Mouse (Mus musculus) liver, postnatal 0 days (tissue): Measurements from ENCODE around the gene Gm45021. TPM values are rescaled to one million over a fixed set of nuclear protein-coding genes. Genes with fewer than 3 reads are reported as not detected.

Experiments used
- ATAC-seq: fragments of 200-750 bp; cut with Nextera tagmentation; 2 replicates; pipeline ENCODE4 v1.8.0; 2017; ENCODE audit warnings: mild to moderate bottlenecking, moderate library complexity
- DNase-seq: peaks from one replicate; pipeline ENCODE4 v3.0.0-alpha.2; 2016
- H3K27ac ChIP-seq: fragments of 300-500 bp; sonication (generic); 2 replicates; pipeline ENCODE4 v1.5.1; 2014; ENCODE audit warnings: antibody characterized with exemption, moderate library complexity, mild to moderate bottlenecking, low read depth
- H3K27me3 ChIP-seq: fragments of 300-500 bp; sonication (generic); 2 replicates; pipeline ENCODE4 v1.6.1; 2014; ENCODE audit warnings: low read length, control low read depth, mixed read lengths; ENCODE audit not compliant: insufficient read depth
- H3K36me3 ChIP-seq: fragments of 300-500 bp; sonication (generic); replicated peaks from 2 replicates; pipeline ENCODE4 v1.6.1; 2014; ENCODE audit warnings: mild to moderate bottlenecking, control low read depth, low read length, moderate library complexity, mixed read lengths; ENCODE audit not compliant: insufficient read depth
- H3K4me1 ChIP-seq: fragments of 300-500 bp; sonication (generic); 2 replicates; pipeline ENCODE4 v1.6.1; 2014; ENCODE audit warnings: antibody characterized with exemption, mild to moderate bottlenecking, control low read depth; ENCODE audit not compliant: insufficient read depth
- H3K4me2 ChIP-seq: fragments of 300-500 bp; sonication (generic); 2 replicates; pipeline ENCODE4 v1.6.1; 2014; ENCODE audit warnings: low read depth, mild to moderate bottlenecking, low read length, moderate library complexity, mixed read lengths
- H3K4me3 ChIP-seq: fragments of 300-500 bp; sonication (generic); 2 replicates; pipeline ENCODE4 v1.5.1; 2014; ENCODE audit warnings: low read depth, low read length
- H3K9ac ChIP-seq: fragments of 300-500 bp; sonication (generic); replicated peaks from 2 replicates; pipeline ENCODE4 v1.6.1; 2014; ENCODE audit warnings: mild to moderate bottlenecking, moderate library complexity
- H3K9me3 ChIP-seq: fragments of 300-500 bp; sonication (generic); 2 replicates; pipeline ENCODE4 v1.6.1; 2016; ENCODE audit warnings: mild to moderate bottlenecking, control low read depth, low read length, mixed read lengths
- CTCF ChIP-seq: sonication (generic); IDR thresholded peaks from 2 replicates; pipeline ENCODE4 v1.5.1; 2016; ENCODE audit warnings: antibody characterized with exemption, low read depth
- EP300 ChIP-seq: IDR thresholded peaks from 2 replicates; pipeline ENCODE4 v1.6.1; 2016; ENCODE audit warnings: antibody characterized with exemption, low read depth, mild to moderate bottlenecking
- WGBS: fragments of 180-500 bp; shearing (Covaris S2); extraction: QIAGEN DNeasy Blood & Tissue Kit; methylation state at CpG from one replicate; pipeline ENCODE4 v1.1.7; 2014; ENCODE audit not compliant: insufficient replicate concordance; 5-methylcytosine and 5-hydroxymethylcytosine counted together
- polyA plus RNA-seq: library from polyadenylated mRNA; unstranded; fragments of >200 nt; fragmentation: Nextera tagmentation; extraction: Ambion mirVana; gene quantifications from 2 replicates; pipeline ENCODE4 v1.2.1, GENCODE M21; 2015

Gm45021 gene
- polyA plus RNA-seq, 1 experiment from 2014 or later = not detected

GRCm38 (mm10) chr6:48629661-48630034 lies 40.2 kb downstream of the Gm45021 start:
- peak overlapping the region; percentile 21 for H3K4me3 ChIP-seq
- H3K27me3 ChIP-seq = peaks cover 20% of the 10 kb centered on the region
- no peaks in the 10 kb centered on the region for H3K36me3 ChIP-seq
- peak; percentile 12; the same call in 1 of the 2 replicates for ATAC-seq
- no peak for DNase-seq
- WGBS = 18% methylated on average over 13 of the region's 13 CpGs
- H3K4me1 ChIP-seq = peaks cover 16% of the 10 kb centered on the region
- no peak overlapping the region for H3K27ac ChIP-seq
- H3K9ac ChIP-seq = no peak overlapping the region
- TF ChIP-seq CTCF (no peak), EP300 (no peak)
- H3K4me2 ChIP-seq = peak overlapping the region; percentile 65
- no peaks in the 10 kb centered on the region for H3K9me3 ChIP-seq

GRCm38 (mm10) chr6:48630831-48631230 lies 41.4 kb downstream of the Gm45021 start:
- no peak for TF ChIP-seq EP300
- 75% methylated on average over 8 of the region's 8 CpGs for WGBS
- H3K27ac ChIP-seq = no peak overlapping the region
- peaks cover 16% of the 10 kb centered on the region for H3K4me1 ChIP-seq
- no peaks in the 10 kb centered on the region for H3K36me3 ChIP-seq
- H3K9ac ChIP-seq = no peak overlapping the region
- ATAC-seq (no peak), DNase-seq (no peak)
- H3K4me2 ChIP-seq = no peak overlapping the region
- H3K9me3 ChIP-seq = no peaks in the 10 kb centered on the region
- H3K4me3 ChIP-seq = no peak overlapping the region
- peaks cover 19% of the 10 kb centered on the region for H3K27me3 ChIP-seq

- H3K9me3 ChIP-seq = no peaks in the 10 kb centered on the region
- no peak overlapping the region for H3K9ac ChIP-seq
- DNase-seq (no peak), ATAC-seq (peak; percentile 23; the same call in 1 of the 2 replicates)
- TF ChIP-seq EP300 = no peak
- no peak for TF ChIP-seq CTCF
- H3K4me2 ChIP-seq = no peak overlapping the region
- no peak overlapping the region for H3K27ac ChIP-seq
- H3K36me3 ChIP-seq = no peaks in the 10 kb centered on the region
- H3K4me1 ChIP-seq = no peaks in the 10 kb centered on the region
- no peak overlapping the region for H3K4me3 ChIP-seq
- H3K27me3 ChIP-seq = 0 out of 2 replicates have a peak, but pooled peaks cover 3% of the 10 kb centered on the region
- WGBS = 48% methylated on average over 2 of the region's 2 CpGs
These were observed 45.7 kb downstream of the Gm45021 start for GRCm38 (mm10) chr6:48635105-48635504.

GRCm38 (mm10) chr6:48636515-48636914 lies 47.1 kb downstream of the Gm45021 start:
- H3K27me3 ChIP-seq = no peaks in the 10 kb centered on the region
- no peak for ATAC-seq
- peak; percentile 6 for DNase-seq
- WGBS = 76% methylated on average over 6 of the region's 6 CpGs
- TF ChIP-seq CTCF (no peak), EP300 (no peak)
- no peak overlapping the region for H3K27ac ChIP-seq
- H3K9ac ChIP-seq = no peak overlapping the region
- no peaks in the 10 kb centered on the region for H3K4me1 ChIP-seq
- no peaks in the 10 kb centered on the region for H3K36me3 ChIP-seq
- no peaks in the 10 kb centered on the region for H3K9me3 ChIP-seq
- H3K4me2 ChIP-seq = no peak overlapping the region
- H3K4me3 ChIP-seq = no peak overlapping the region

GRCm38 (mm10) chr6:48637811-48638500 lies 48.5 kb downstream of the Gm45021 start:
- peak; percentile 9 for DNase-seq
- Histone ChIP-seq H3K9ac (no peak overlapping the region), H3K27me3 (no peaks in the 10 kb centered on the region), H3K4me1 (no peaks in the 10 kb centered on the region), H3K36me3 (no peaks in the 10 kb centered on the region), H3K27ac (no peak overlapping the region), H3K4me2 (no peak overlapping the region), H3K9me3 (no peaks in the 10 kb centered on the region), H3K4me3 (no peak overlapping the region)
- TF ChIP-seq CTCF = no peak
- TF ChIP-seq EP300 = no peak
- WGBS = 65% methylated on average over 6 of the region's 6 CpGs
- ATAC-seq = no peak

- Histone ChIP-seq H3K36me3 (no peaks in the 10 kb centered on the region), H3K4me3 (no peak overlapping the region), H3K4me1 (no peaks in the 10 kb centered on the region), H3K9ac (no peak overlapping the region), H3K4me2 (no peak overlapping the region), H3K27ac (no peak overlapping the region), H3K9me3 (no peaks in the 10 kb centered on the region), H3K27me3 (no peaks in the 10 kb centered on the region)
- DNase-seq (no peak), ATAC-seq (no peak)
- 58% methylated on average over 2 of the region's 2 CpGs for WGBS
- TF ChIP-seq EP300 (no peak), CTCF (no peak)
These were observed 49.1 kb downstream of the Gm45021 start for GRCm38 (mm10) chr6:48638553-48638952.
